Mouse (Mus musculus) small intestine, adult 10 weeks (tissue): ENCODE results near the gene Serf2. TPM values are rescaled to one million over a fixed set of nuclear protein-coding genes. Genes with fewer than 3 reads are reported as not detected.

Experiments used
- polyA plus RNA-seq: library from polyadenylated mRNA; stranded (reverse); fragments of 350-450 nt; fragmentation: Illumina TruSeq; extraction: RNeasy Lipid Tissue Mini Kit (QIAGEN cat#74804); gene quantifications from one replicate; pipeline ENCODE4 v1.2.3, GENCODE M21; 2014; ENCODE audit warnings: low replicate concordance

Gene Serf2
- 88.0 TPM for polyA plus RNA-seq

DNA sequence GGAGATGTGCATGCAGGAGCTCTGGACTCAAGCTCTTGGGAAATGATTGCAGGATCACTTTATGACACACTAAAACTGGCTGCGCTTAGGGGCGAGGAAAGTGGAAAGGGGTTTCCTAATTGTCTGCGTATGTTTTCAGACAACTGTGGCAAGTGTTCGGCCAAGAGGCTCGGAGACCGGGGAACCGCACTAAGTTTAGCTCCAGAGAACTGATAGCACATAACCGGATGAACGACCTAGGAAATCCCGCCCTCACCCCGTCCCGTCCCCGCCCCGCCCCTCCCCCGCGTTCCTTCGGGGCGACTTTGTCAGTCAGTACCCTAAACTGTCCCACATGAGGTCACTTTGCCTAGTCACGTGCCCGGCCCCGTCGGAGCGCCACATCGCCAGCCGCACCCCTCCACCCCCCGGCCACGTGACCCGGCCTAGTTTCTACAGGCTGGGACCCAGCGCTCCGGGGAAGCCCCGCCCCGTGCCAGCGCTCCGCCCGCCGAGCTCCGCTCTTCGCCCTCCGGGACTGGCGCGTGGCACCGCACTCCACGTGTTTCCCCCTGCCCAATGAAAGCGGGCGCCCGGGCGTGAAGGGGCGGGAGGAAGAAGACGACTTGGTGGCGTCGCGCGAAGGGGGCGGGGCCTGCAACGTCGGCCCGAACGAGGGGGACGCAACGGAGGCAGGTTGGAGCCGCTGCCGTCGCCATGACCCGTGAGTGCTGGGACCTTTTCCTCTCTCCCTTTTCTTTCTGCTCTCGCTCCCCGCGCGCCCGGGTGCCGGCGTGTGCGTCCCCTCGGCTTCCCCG, at the start of gene Serf2:
Gene Serf2, plus strand, starts transcription at position 457 of the 797 bp plus-strand sequence.

DNA sequence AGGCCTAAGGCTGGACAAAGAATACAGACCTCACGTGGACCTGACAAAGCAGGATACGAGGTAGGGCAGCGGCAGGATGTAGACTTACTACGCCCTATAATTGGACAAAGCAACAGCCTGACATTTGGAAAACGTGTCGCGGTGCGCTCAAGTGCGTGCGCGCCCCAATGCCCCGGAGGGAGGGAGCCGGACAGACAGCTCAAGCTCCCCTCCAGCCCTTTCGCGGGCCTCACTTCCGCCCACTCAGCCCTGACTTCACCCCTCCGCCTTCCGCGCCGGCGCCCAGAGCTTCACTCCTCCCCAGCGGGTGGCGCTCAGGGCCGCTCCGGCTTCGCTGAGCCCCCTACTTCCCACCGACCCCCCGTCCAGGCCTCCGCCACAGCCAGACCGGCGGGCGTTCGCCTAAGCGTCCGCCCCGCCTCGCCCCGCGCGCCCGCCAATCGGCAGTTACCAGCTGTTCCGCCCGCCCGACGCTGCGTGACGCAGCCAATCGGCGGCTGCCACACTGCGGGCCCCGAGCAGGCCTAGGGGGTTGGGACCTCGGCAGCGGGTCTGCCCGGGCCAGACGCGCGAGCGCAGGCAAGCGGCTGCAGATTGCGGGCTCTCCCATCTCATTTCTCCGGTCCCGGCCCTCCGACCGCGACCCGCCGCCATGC, 35.5 kb upstream of the Serf2 start, which contains the start of the genes Pdia3 and Catsper2:
Gene Pdia3, plus strand, starts transcription at position 389 of the 656 bp plus-strand sequence.
Gene Catsper2, minus strand, starts transcription at position 406 of the 656 bp plus-strand sequence.

DNA sequence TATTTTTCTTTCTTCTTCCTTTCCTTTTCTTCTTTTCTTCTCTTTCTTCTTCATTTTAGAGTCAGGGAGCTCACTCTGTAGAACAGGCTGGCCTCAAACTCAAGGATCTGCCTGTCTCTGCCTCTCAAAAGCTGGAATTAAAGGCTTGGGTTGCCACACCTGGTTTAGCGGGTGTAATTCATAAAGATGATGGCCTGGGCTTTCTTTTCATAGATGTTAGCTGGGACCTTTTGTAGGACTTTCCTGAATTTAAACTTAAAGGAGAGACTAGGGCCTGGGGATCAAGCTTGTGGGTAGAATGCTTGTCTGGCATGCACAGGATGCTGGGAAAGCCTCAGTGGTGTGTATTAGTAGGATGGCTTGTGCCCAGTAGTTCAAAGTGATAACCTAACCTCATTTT, 4.8 kb upstream of the Serf2 start, which contains the start of gene Ell3:
Gene Ell3, minus strand, starts transcription at position 101 of the 400 bp plus-strand sequence.

DNA sequence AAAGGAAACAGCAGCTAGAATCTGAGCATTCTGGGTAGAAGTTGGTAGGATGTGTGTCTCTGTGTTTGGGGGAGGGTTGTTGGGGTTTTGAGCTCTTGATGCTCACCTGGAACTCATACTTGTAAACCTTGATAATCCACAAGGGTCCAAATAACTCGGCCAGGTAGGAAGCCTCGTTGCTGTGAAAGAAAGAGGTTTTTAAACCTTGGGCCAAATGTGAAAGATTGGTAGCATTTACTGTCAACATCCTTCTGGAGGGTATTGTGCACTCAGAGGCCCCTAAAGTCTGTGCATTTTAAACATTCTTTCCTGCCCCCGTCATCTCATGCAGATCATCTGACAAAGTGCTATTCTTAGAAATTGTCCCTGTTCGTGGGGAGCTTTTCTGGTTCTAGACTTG, 4.0 kb downstream of the Serf2 start, which contains the start of gene Hypk:
Gene Hypk, plus strand, starts transcription at position 301 of the 400 bp plus-strand sequence.

DNA sequence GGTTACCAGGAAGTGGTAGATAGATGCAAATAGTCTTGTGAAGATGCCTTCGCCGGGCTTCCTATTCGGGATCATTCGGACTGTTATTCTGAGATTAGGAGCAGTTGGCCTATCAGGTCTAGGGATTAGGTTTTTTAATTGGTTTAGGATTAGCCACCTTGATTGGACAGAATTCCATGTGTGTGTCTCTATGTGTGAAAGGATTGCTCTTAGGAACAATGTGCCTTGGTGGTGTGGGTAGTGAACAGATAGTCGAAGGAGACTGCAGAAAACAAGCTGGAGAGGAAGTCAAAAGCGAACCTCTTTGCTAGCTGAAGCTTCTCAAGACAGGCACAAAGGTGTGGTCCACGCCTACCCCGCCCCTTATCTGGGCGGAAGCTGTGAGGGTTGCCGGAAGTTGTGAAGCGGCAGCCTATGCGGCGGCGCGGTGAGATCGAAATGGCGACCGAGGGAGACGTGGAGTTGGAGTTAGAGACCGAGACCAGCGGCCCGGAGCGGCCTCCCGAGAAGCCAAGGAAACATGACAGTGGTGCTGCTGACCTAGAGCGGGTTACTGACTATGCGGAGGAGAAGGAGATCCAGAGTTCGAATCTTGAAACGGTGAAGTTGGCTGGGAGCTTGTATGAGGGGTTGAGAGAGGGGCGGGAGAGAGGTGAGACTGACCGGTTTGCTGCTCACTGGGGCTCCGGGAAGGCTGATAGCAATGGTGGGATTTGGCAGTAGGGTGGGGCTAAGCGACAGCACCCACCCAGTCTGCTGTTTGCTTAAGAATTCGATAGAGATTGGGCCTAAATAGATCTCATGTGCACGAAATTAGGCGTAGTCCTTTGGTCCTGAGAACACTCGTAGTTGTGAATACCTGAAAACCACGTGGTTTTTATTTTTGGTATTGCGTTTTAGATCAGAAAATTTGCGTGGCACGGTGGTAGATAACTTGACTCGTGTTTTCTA, 8.0 kb downstream of the Serf2 start, which contains the start of gene Serinc4:
Gene Serinc4, minus strand, starts transcription at position 90 of the 951 bp plus-strand sequence.

DNA sequence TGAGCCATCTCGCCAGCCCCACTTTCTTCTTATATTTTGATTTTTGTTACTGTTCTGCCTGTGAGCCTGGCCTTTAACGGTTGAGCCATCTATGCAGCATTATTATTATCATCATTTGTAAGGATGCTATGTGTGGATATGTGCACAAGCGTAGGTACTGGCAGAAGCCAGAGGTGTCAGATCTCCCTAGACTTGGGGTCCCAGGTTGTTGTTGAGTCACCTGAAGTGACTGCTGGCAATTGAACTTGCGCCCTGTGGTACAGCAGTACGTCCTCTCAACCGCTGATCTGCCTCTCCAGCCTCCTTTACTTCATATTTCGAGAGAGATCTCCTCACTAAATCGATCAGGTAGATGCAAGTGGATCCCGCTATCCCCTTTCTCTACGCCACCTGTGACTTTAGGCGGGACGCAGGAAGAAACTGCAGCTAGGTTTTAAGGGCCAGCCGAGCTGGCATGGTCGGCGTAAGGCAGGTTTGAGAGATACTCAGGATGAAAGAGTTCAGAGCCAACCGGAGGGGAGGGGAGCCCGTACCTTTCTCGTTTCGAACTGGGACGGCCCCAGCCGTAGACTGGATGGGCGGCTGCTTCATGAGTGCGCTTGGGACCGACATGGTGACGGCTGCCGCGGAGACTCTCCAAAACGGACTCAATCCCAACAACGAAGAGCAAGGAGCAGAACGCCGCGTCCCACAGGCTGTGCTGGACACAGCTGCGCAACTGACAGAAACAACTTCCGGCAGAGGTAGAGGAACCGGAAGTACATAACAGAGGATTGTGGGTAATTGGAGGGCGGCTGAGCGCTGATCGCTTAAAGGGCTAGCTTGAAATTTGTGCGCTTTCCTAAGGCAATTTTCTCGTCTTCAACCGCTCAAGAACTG, 24.5 kb downstream of the Serf2 start, which contains the start of gene Mfap1b:
Gene Mfap1b, minus strand, starts transcription at position 767 of the 879 bp plus-strand sequence.

DNA sequence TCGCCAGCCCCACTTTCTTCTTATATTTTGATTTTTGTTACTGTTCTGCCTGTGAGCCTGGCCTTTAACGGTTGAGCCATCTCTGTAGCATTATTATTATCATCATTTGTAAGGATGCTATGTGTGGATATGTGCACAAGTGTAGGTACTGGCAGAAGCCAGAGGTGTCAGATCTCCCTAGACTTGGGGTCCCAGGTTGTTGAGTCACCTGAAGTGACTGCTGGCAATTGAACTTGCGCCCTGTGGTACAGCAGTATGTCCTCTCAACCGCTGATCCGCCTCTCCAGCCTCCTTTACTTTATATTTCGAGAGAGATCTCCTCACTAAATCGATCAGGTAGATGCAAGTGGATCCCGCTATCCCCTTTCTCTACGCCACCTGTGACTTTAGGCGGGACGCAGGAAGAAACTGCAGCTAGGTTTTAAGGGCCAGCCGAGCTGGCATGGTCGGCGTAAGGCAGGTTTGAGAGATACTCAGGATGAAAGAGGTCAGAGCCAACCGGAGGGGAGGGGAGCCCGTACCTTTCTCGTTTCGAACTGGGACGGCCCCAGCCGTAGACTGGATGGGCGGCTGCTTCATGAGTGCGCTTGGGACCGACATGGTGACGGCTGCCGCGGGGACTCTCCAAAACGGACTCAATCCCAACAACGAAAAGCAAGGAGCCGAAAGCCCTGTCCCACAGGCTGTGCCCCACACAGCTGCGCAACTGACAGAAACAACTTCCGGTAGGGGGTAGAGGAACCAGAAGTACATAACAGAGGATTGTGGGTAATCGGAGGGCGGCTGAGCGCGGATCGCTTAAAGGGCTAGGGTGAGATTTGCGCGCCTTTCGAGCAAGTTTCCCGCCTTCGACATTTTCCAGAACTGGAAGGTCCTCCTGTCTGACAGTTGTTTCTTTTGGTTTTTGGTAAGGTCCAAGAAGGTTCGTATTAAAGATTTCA, 57.2 kb downstream of the Serf2 start, which contains the start of the genes Mfap1a and Wdr76:
Gene Mfap1a, minus strand, starts transcription at position 724 of the 941 bp plus-strand sequence.
Gene Wdr76, plus strand, starts transcription at position 782 of the 941 bp plus-strand sequence.

Other genes starting within 250 kb of the Serf2 start
- gene Trp53bp1, start 177.8 kb upstream of the Serf2 start, polyA plus RNA-seq, result 4.9 TPM
- gene Map1a, start 159.6 kb upstream of the Serf2 start, polyA plus RNA-seq, result 0.41 TPM
- gene Ppip5k1, start 93.8 kb upstream of the Serf2 start, polyA plus RNA-seq, result 21.1 TPM
- 165 TPM for gene Ckmt1, start 91.5 kb upstream of the Serf2 start, polyA plus RNA-seq
- not detected for gene Strc, start 62.0 kb upstream of the Serf2 start, polyA plus RNA-seq
- 1,161 TPM for gene Pdia3, start 35.4 kb upstream of the Serf2 start, polyA plus RNA-seq
- gene Catsper2, start 35.4 kb upstream of the Serf2 start, polyA plus RNA-seq, result 1.7 TPM
- 4.3 TPM for gene Ell3, start 4.9 kb upstream of the Serf2 start, polyA plus RNA-seq
- 28.7 TPM for gene Hypk, start 4.1 kb downstream of the Serf2 start, polyA plus RNA-seq
- gene Serinc4, start 7.6 kb downstream of the Serf2 start, polyA plus RNA-seq, result not detected
- gene Mfap1b, start 24.9 kb downstream of the Serf2 start, polyA plus RNA-seq, result 32.3 TPM
- 47.1 TPM for gene Mfap1a, start 57.5 kb downstream of the Serf2 start, polyA plus RNA-seq
- gene Wdr76, start 57.5 kb downstream of the Serf2 start, polyA plus RNA-seq, result 13.4 TPM